Mouse (Mus musculus): ENCODE data around the gene Tex50. TPM values are rescaled to one million over a fixed set of nuclear protein-coding genes. Genes with fewer than 3 reads are reported as not detected.
"Not testable (repeated sequence)": the region's sequence is repeated elsewhere in the genome, so short reads cannot be mapped to it uniquely, and the experiment has no call there.

Tex50 gene
- polyA plus RNA-seq (2015; fragmentation: Nextera tagmentation; extraction: Ambion mirVana) = not detected in 2 replicates

DNA sequence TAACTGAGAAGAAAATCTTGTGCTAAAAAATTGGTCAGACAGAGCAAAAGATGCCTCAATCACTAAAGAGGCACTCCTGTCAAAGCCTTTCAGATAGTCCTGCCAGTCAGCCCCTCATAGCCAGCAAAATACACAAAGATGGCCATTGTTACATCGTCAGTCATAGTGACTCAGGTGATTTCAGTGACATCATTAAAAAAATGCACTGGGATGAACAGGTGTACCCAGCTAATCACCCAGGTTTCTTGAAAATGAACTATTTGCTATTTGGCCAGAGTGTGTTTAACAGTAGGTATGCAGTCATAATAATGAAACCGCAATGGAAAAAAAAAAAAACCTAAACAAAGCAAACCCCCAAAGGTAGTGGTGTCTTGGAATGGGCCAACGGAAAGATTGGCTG is at the start of gene Tex50:
TSS of gene Tex50 (minus strand) at position 101 of the 400 bp plus-strand sequence.
- Histone ChIP-seq H3K27me3 (replicated peaks; ENCODE audit: control insufficient read depth, insufficient read depth, low read length) (no peaks in the 10 kb centered on the region), H3K4me2 (replicated peaks; ENCODE audit: low read depth) (no peak within 1 kb of the TSS), H3K4me3 (ENCODE audit: low read depth, low read length) (no peak within 1 kb of the TSS), H3K9ac (ENCODE audit: low read depth, low read length) (no peak within 1 kb of the TSS), H3K4me1 (replicated peaks; ENCODE audit: control insufficient read depth, insufficient read depth, low read length) (no peaks in the 10 kb centered on the region), H3K9me3 (ENCODE audit: control insufficient read depth) (no peaks in the 10 kb centered on the region), H3K27ac (ENCODE audit: low read depth, low read length) (no peak within 1 kb of the TSS), H3K36me3 (ENCODE audit: control insufficient read depth, insufficient read depth) (no peaks in the 10 kb centered on the region)
- TF ChIP-seq CTCF (IDR thresholded peaks at IDR 0.05; ENCODE audit: low read depth) = no peak
- 76% methylated on average over 3 of the region's 3 CpGs for WGBS
- no peak for ATAC-seq

DNA sequence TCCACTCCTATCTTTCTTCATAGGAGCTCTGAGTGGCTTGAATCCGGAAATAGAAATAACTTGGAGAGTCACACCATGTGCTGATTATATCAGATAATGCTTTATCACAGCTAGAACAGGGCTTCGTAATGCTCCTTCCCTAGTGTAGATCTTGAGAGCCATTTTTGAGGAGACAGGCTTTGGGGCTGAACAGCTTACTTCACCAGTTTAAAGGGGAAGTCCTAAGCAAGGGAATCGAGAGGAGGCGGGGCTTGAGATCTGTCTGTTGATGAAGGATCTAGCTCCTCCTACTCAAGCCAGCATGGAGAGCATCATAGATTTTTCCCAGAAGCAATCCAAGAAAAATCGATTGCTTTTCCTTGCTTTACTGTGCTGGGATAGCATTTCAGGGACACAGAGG is 40.7 kb upstream of the Tex50 start:
- no peaks in the 10 kb centered on the region for H3K9me3 ChIP-seq (ENCODE audit: control insufficient read depth)
- no peak overlapping the region for H3K4me3 ChIP-seq (ENCODE audit: low read depth, low read length)
- no peak for TF ChIP-seq CTCF (IDR thresholded peaks at IDR 0.05; ENCODE audit: low read depth)
- H3K9ac ChIP-seq (ENCODE audit: low read depth, low read length) = no peak overlapping the region
- 70% methylated on average over 5 of the region's 5 CpGs for WGBS
- no peaks in the 10 kb centered on the region for H3K4me1 ChIP-seq (replicated peaks; ENCODE audit: control insufficient read depth, insufficient read depth, low read length)
- H3K27ac ChIP-seq (ENCODE audit: low read depth, low read length) = no peak overlapping the region
- H3K36me3 ChIP-seq (ENCODE audit: control insufficient read depth, insufficient read depth) = no peaks in the 10 kb centered on the region
- H3K4me2 ChIP-seq (replicated peaks; ENCODE audit: low read depth) = no peak overlapping the region
- H3K27me3 ChIP-seq (replicated peaks; ENCODE audit: control insufficient read depth, insufficient read depth, low read length) = 0 out of 2 replicates have a peak, but pooled peaks cover 2% of the 10 kb centered on the region
- ATAC-seq = no peak

DNA sequence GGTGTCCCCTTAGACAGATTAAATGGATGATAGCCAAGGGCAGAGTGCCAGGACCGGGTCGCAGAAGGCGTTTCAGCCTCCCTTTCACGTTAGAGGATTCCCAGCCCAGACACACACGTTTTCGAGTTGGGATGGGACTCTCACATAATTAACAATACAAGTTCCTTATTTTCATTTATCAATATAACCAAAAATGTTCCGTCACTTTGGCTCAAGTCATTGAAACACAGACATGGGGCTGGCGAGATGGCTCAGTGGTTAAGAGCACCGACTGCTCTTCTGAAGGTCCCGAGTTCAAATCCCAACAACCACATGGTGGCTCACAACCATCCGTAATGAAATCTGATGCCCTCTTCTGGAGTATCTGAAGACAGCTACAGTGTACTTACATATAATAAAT is 37.2 kb upstream of the Tex50 start:
- not testable (repeated sequence) for H3K9ac ChIP-seq (ENCODE audit: low read depth, low read length)
- 53% methylated on average over 11 of the region's 11 CpGs for WGBS
- peak overlapping the region; percentile 53 for H3K4me3 ChIP-seq (ENCODE audit: low read depth, low read length)

DNA sequence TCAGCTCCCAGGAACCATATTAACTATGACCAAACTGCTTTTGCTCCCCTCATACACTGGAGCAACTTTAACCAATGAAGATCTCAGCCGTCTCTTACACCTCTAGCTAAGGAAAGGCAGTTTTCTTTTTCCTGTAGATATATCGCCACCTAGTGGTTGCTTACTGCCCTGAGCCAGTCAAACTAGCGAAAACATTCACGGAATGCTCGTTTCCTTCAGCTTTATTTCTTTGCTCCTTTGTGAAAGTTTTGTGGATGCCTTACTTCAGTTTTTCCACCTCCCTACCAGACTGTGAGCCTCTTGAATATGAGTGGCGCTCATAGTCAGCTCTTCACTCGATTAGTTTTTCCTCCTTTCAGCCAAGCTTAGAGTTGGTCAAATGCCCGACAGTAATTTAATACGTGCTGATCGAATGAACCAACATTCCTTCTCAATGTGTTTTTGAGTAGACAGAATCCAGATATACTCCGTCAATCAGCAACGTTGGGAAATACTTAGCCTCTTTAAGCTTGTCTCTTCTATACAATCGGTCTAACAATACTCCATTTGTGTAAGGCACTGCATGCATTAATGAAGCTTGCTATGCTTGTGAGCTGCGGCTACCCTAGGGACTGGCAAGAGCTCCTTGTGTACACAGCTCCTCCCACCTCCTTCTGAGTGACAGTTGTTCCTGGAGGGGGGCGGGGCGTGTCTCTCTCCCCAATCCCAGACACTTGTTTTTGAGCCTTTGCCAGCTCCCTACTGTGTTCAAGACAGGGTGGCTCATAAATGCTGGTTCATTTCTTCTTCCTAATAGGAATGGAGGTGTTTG is 36.6 kb upstream of the Tex50 start:
- H3K27ac ChIP-seq (ENCODE audit: low read depth, low read length) = peak overlapping the region; percentile 5; the same call in 1 of the 2 replicates
- no peaks in the 10 kb centered on the region for H3K27me3 ChIP-seq (replicated peaks; ENCODE audit: control insufficient read depth, insufficient read depth, low read length)
- H3K4me1 ChIP-seq (replicated peaks; ENCODE audit: control insufficient read depth, insufficient read depth, low read length) = no peaks in the 10 kb centered on the region
- peak; percentile 95 for ATAC-seq
- H3K9ac ChIP-seq (ENCODE audit: low read depth, low read length) = peak overlapping the region; percentile 54
- no peaks in the 10 kb centered on the region for H3K9me3 ChIP-seq (ENCODE audit: control insufficient read depth)
- peak overlapping the region; percentile 53 for H3K4me3 ChIP-seq (ENCODE audit: low read depth, low read length)
- 0% methylated on average over 16 of the region's 16 CpGs for WGBS
- peak overlapping the region; percentile 82 for H3K4me2 ChIP-seq (replicated peaks; ENCODE audit: low read depth)
- TF ChIP-seq CTCF (IDR thresholded peaks at IDR 0.05; ENCODE audit: low read depth) = peak; percentile 90
- no peaks in the 10 kb centered on the region for H3K36me3 ChIP-seq (ENCODE audit: control insufficient read depth, insufficient read depth)

More for the DNA sequence above, 37.2 kb upstream of the Tex50 start:
- H3K27me3 ChIP-seq (replicated peaks; ENCODE audit: control insufficient read depth, insufficient read depth, low read length); ATAC-seq; H3K9me3 ChIP-seq (ENCODE audit: control insufficient read depth); H3K4me1 ChIP-seq (replicated peaks; ENCODE audit: control insufficient read depth, insufficient read depth, low read length); H3K36me3 ChIP-seq (ENCODE audit: control insufficient read depth, insufficient read depth); H3K27ac ChIP-seq (ENCODE audit: low read depth, low read length): not testable (repeated sequence)
- peak overlapping the region; percentile 82 for H3K4me2 ChIP-seq (replicated peaks; ENCODE audit: low read depth)

DNA sequence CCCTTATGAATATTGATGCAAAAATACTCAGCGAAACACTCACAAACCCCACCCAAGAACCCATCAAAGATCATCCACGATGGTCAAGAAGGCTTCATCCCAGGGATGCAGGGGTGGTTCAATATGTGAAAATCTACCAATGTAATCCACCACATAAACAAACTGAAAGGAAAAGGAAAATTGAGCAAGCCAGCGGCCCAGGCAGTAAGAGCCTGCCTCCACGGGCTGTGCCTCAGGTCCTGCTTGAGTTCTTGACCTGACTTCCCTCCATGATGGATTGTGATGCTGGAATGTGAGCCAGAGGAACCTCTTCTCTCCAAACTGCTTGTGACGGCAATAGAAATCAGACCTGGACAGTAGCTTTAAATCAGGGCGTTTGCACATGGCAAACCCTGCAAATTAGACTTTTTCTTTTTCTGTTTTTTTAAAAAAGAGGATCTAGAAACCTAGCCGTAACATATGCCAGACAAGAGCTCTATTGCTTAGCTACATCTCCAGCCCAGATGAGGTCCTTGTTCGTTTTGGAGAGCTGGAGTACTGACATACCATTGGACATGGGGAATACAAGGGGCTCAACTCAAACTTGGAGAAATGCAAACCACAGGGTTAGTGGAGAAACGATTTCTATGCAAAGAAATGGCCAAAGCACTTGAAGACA is 31.3 kb upstream of the Tex50 start:
- WGBS = 71% methylated on average over 9 of the region's 9 CpGs
- no peaks in the 10 kb centered on the region for H3K36me3 ChIP-seq (ENCODE audit: control insufficient read depth, insufficient read depth)
- no peak for ATAC-seq
- TF ChIP-seq CTCF (IDR thresholded peaks at IDR 0.05; ENCODE audit: low read depth) = no peak
- H3K4me1 ChIP-seq (replicated peaks; ENCODE audit: control insufficient read depth, insufficient read depth, low read length) = no peaks in the 10 kb centered on the region
- no peak overlapping the region for H3K9ac ChIP-seq (ENCODE audit: low read depth, low read length)
- H3K27me3 ChIP-seq (replicated peaks; ENCODE audit: control insufficient read depth, insufficient read depth, low read length) = no peaks in the 10 kb centered on the region
- H3K27ac ChIP-seq (ENCODE audit: low read depth, low read length) = no peak overlapping the region
- H3K4me2 ChIP-seq (replicated peaks; ENCODE audit: low read depth) = no peak overlapping the region
- no peaks in the 10 kb centered on the region for H3K9me3 ChIP-seq (ENCODE audit: control insufficient read depth)
- H3K4me3 ChIP-seq (ENCODE audit: low read depth, low read length) = no peak overlapping the region

DNA sequence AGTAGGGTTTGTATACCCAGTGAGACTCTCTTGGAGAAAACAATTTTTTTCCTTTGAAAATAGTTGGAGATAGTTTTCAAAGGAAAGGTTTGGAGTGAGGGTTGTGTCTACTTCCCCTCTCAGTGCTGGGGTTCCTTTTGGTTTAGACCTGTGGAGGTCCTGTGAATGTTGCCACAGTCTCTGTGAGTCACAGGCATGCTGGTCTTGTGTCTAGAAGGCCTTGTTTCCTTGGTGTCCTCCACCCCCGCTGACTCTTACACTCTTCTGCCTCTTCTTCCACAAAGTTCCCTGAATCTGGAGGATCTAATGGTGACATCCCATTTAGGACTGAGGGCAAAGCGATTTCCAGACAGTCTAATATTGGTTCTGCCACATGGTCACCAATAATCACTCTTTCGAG is 26.3 kb upstream of the Tex50 start:
- no peak for TF ChIP-seq CTCF (IDR thresholded peaks at IDR 0.05; ENCODE audit: low read depth)
- no peak overlapping the region for H3K4me3 ChIP-seq (ENCODE audit: low read depth, low read length)

More for the DNA sequence above, 26.3 kb upstream of the Tex50 start:
- Histone ChIP-seq H3K9me3 (ENCODE audit: control insufficient read depth) (no peaks in the 10 kb centered on the region), H3K27me3 (replicated peaks; ENCODE audit: control insufficient read depth, insufficient read depth, low read length) (no peaks in the 10 kb centered on the region), H3K36me3 (ENCODE audit: control insufficient read depth, insufficient read depth) (no peaks in the 10 kb centered on the region), H3K27ac (ENCODE audit: low read depth, low read length) (no peak overlapping the region), H3K4me1 (replicated peaks; ENCODE audit: control insufficient read depth, insufficient read depth, low read length) (no peaks in the 10 kb centered on the region), H3K4me2 (replicated peaks; ENCODE audit: low read depth) (no peak overlapping the region), H3K9ac (ENCODE audit: low read depth, low read length) (no peak overlapping the region)
- no peak for ATAC-seq
- WGBS = 90% methylated on average over 3 of the region's 3 CpGs
